19 mouse cellular contexts compared by ENCODE assay signal in the genomic region with DNA sequence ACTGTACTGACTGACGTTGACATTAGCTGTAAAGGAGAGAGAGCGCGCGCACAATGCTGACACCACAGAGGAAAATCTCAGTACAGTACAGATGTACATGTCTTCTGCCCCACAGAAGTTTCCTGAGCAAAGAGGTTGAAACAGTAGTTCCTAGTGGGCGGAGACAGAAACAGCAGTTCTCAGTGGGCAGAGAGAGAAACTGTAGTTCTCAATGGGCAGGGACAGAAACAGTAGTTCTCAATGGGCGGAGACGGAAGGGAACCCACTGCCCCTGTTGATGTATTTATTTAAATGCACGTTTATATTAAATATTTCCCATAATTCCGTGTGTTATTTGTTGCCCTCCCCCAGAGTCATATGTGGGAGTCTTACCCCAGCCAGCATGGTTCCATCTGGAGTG.
DNase-seq lines count a peak whose midpoint lies in the region; TF ChIP-seq lines count a peak whose summit lies in the region.
"Had no signal": no experiment of that assay in that cellular context is flagged by ENCODE, and none has a peak within 500 bp of the region (broad histone marks: within the 10 kb centered on the region; RNA-seq: fewer than 3 reads in every experiment).

No protein-coding gene starts in this region.

- no peaks in the 10 kb centered on the region for H3K27me3 ChIP-seq in heart, embryonic 10.5 days (ENCODE audit: insufficient read depth, poor library complexity, severe bottlenecking)
- H3K27me3 ChIP-seq in MEL (ENCODE audit: control insufficient read depth in 1 of 2, insufficient read depth in 2 of 2, low read length in 2 of 2), result no peaks in the 10 kb centered on the region
- H3K27me3 ChIP-seq in forebrain, embryonic 10.5 days (ENCODE audit: poor library complexity, severe bottlenecking), result peaks cover 66% of the 10 kb centered on the region
- H3K27me3 ChIP-seq: embryonic facial prominence, embryonic 12.5 days; Patski had no signal

- no peak overlapping the region for H3K27ac ChIP-seq in heart, embryonic 10.5 days
- H3K27ac ChIP-seq in MEL (ENCODE audit: control insufficient read depth, low read depth, low read length), result no peak overlapping the region
- no peak overlapping the region for H3K27ac ChIP-seq in forebrain, embryonic 10.5 days
- H3K27ac ChIP-seq: embryonic facial prominence, embryonic 10.5 days; embryonic facial prominence, embryonic 12.5 days; forebrain, embryonic 12.5 days had no signal

- no peaks in the 10 kb centered on the region for H3K79me2 ChIP-seq in MEL (ENCODE audit: control insufficient read depth, insufficient read depth, low read length, poor library complexity)

- WGBS in heart, embryonic 10.5 days, result 82% methylated on average over 9 of the region's 9 CpGs
- WGBS in forebrain, embryonic 10.5 days, result 87% methylated on average over 9 of the region's 9 CpGs

- peak; percentile 49 for DNase-seq in heart, adult 11 months
- DNase-seq in heart, embryonic 10.5 days (ENCODE audit: low spot score), result no peak
- DNase-seq in MEL (ENCODE audit: low read depth, low spot score) (peak; percentile 23), ZHBTc4 (ENCODE audit: low read depth, low spot score) (peak; percentile 58)
- no peak for DNase-seq in forebrain, embryonic 10.5 days (ENCODE audit: extremely low spot score, low spot score)
- no peak for DNase-seq in thymus, postnatal 14 days
- DNase-seq: adrenal gland, adult 8-10 months; adrenal gland, postnatal 14 days; adrenal gland, postnatal 36 days; B cell, adult 2 months; cerebellum, adult 11-12 months; cerebellum, adult 2 months; cerebellum, adult 9-10 months; cerebellum, postnatal 10 days; cerebellum, postnatal 25 days had no signal

- no peaks in the 10 kb centered on the region for H3K9me3 ChIP-seq in heart, embryonic 10.5 days
- no peaks in the 10 kb centered on the region for H3K9me3 ChIP-seq in MEL (replicated peaks; ENCODE audit: insufficient read depth, low read length)
- no peaks in the 10 kb centered on the region for H3K9me3 ChIP-seq in forebrain, embryonic 10.5 days
- H3K9me3 ChIP-seq: embryonic facial prominence, embryonic 10.5 days; embryonic facial prominence, embryonic 12.5 days; forebrain, embryonic 12.5 days had no signal

- no peaks in the 10 kb centered on the region for H3K4me1 ChIP-seq in heart, embryonic 10.5 days
- H3K4me1 ChIP-seq in MEL (ENCODE audit: control insufficient read depth in 1 of 2, insufficient read depth in 2 of 2, low read length in 2 of 2), result no peaks in the 10 kb centered on the region
- peaks cover 1% of the 10 kb centered on the region for H3K4me1 ChIP-seq in forebrain, embryonic 10.5 days

- no peak for TF ChIP-seq POLR2A in MEL (IDR thresholded peaks at IDR 0.05; ENCODE audit: control insufficient read depth in 1 of 2, insufficient read depth in 1 of 2, low read depth in 1 of 2, low read length in 2 of 2, poor library complexity in 1 of 2)

- H3K4me3 ChIP-seq in heart, embryonic 10.5 days, result no peak overlapping the region
- no peak overlapping the region for H3K4me3 ChIP-seq in MEL (ENCODE audit: control insufficient read depth in 1 of 2, insufficient read depth in 1 of 2, low read depth in 2 of 2, low read length in 2 of 2)
- H3K4me3 ChIP-seq in forebrain, embryonic 10.5 days, result no peak overlapping the region
- H3K4me3 ChIP-seq: embryonic facial prominence, embryonic 10.5 days; embryonic facial prominence, embryonic 12.5 days; forebrain, embryonic 12.5 days had no signal

- no peak for TF ChIP-seq CTCF in MEL (IDR thresholded peaks at IDR 0.05 in 2 of 3, conservative IDR thresholded peaks at IDR 0.05 in 1 of 3; ENCODE audit: control insufficient read depth in 1 of 3, insufficient read depth in 1 of 3, low read depth in 2 of 3, low read length in 3 of 3, poor library complexity in 1 of 3, severe bottlenecking in 1 of 3)

- no peak overlapping the region for H3K9ac ChIP-seq in MEL (ENCODE audit: control insufficient read depth, low read depth, low read length, poor library complexity, severe bottlenecking)
- H3K9ac ChIP-seq: embryonic facial prominence, embryonic 12.5 days; forebrain, embryonic 12.5 days had no signal

- no peak for TF ChIP-seq EP300 in MEL (IDR thresholded peaks at IDR 0.05; ENCODE audit: low read depth in 1 of 2, low read length in 2 of 2)

- TF ChIP-seq RAD21 in MEL (IDR thresholded peaks at IDR 0.05; ENCODE audit: low read depth, low read length), result no peak

- no peaks in the 10 kb centered on the region for H3K36me3 ChIP-seq in heart, embryonic 10.5 days
- H3K36me3 ChIP-seq in MEL (ENCODE audit: control insufficient read depth in 1 of 2, insufficient read depth in 2 of 2, low read length in 2 of 2), result no peaks in the 10 kb centered on the region; a peak in 1 of 4 replicates
- no peaks in the 10 kb centered on the region for H3K36me3 ChIP-seq in forebrain, embryonic 10.5 days (replicated peaks)
- H3K36me3 ChIP-seq: embryonic facial prominence, embryonic 10.5 days; embryonic facial prominence, embryonic 12.5 days; forebrain, embryonic 12.5 days had no signal

TF ChIP-seq in MEL, 35 proteins besides CTCF, POLR2A, EP300 and RAD21:
- TF ChIP-seq ZMIZ1 (IDR thresholded peaks at IDR 0.05; ENCODE audit: low read depth, low read length) (no peak), TCF12 (IDR thresholded peaks at IDR 0.05; ENCODE audit: low read depth, low read length) (no peak), MEF2A (IDR thresholded peaks at IDR 0.05; ENCODE audit: extremely low read depth, insufficient replicate concordance, low read depth, low read length, poor library complexity, severe bottlenecking) (no peak), CHD2 (IDR thresholded peaks at IDR 0.05; ENCODE audit: low read length) (no peak), NELFE (IDR thresholded peaks at IDR 0.05; ENCODE audit: low read depth, low read length) (no peak), ETS1 (IDR thresholded peaks at IDR 0.05; ENCODE audit: low read depth, low read length) (no peak), MAZ (IDR thresholded peaks at IDR 0.05; ENCODE audit: low read depth, low read length) (no peak), TBP (IDR thresholded peaks at IDR 0.05; ENCODE audit: low read depth, low read length) (no peak), NRF1 (IDR thresholded peaks at IDR 0.05; ENCODE audit: insufficient read depth, low read depth, low read length, poor library complexity, severe bottlenecking) (no peak), GATA1 (IDR thresholded peaks at IDR 0.05; ENCODE audit: low read depth, low read length) (no peak), KAT2A (conservative IDR thresholded peaks at IDR 0.05; ENCODE audit: low read depth, low read length) (no peak), ZC3H11A (IDR thresholded peaks at IDR 0.05; ENCODE audit: low read depth, low read length) (no peak), USF1 (IDR thresholded peaks at IDR 0.05; ENCODE audit: low read depth, low read length) (no peak)

Comparison
In these comparisons a context has a peak if more than half of its experiments do, and no peak if none do; other contexts are left out.
1. DNase-seq: peak in heart, adult 11 months (single experiment), MEL (single experiment) and ZHBTc4 (single experiment); none in heart, embryonic 10.5 days (single experiment), forebrain, embryonic 10.5 days (single experiment) and thymus, postnatal 14 days (single experiment).